Mouse (Mus musculus): ENCODE measurements around the gene Rb1. TPM values are rescaled to one million over a fixed set of nuclear protein-coding genes. Genes with fewer than 3 reads are reported as not detected.

Rb1 gene
- total and polyA plus RNA-seq, 3 experiments = 6.3 to 13.2 TPM; not detected in 1

DNA sequence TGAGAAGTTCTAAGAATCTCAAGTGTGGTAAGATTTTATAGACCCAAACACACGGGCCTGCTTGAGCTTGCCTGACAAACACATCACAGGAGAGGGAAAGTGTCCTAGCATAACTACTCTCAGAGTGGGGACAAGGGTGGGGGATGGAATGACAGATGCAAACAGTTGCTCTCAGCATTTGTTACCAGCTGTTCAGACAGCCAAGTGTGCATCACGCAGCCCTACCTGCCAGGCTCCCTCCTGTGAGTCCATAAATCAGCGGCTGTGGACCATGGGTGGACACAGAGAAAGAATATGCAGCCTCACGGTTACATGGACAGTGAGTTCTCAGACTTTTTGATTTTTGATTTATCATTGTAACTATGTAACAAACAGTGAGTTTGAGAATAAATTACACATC is 44.0 kb upstream of the Rb1 start:
- H3K27me3 ChIP-seq (ENCODE audit: control insufficient read depth in 1 of 2, insufficient read depth in 2 of 2, low read length in 2 of 2) = no peaks in the 10 kb centered on the region
- TF ChIP-seq POLR2AphosphoS2 (IDR thresholded peaks at IDR 0.05; ENCODE audit: low read length) (no peak), ZNF384 (IDR thresholded peaks at IDR 0.05; ENCODE audit: low read depth, low read length) (no peak), ZKSCAN1 (IDR thresholded peaks at IDR 0.05; ENCODE audit: low read depth, low read length) (no peak), TBP (IDR thresholded peaks at IDR 0.05; ENCODE audit: low read depth, low read length) (no peak), MEF2A (IDR thresholded peaks at IDR 0.05; ENCODE audit: extremely low read depth, insufficient replicate concordance, low read depth, low read length, poor library complexity, severe bottlenecking) (no peak), ZMIZ1 (IDR thresholded peaks at IDR 0.05; ENCODE audit: low read depth, low read length) (no peak), NELFE (IDR thresholded peaks at IDR 0.05; ENCODE audit: low read depth, low read length) (no peak)
- peak overlapping the region in 1 of 2 experiments; percentile 12; a peak in 1 of 4 replicates for H3K4me3 ChIP-seq (ENCODE audit: control insufficient read depth in 1 of 2, insufficient read depth in 1 of 2, low read depth in 2 of 2, low read length in 2 of 2)
- no peaks in the 10 kb centered on the region for H3K9me3 ChIP-seq (replicated peaks; ENCODE audit: insufficient read depth, low read length)
- 0 out of 2 replicates have a peak, but pooled peaks cover 2% of the 10 kb centered on the region for H3K79me2 ChIP-seq (ENCODE audit: control insufficient read depth, insufficient read depth, low read length, poor library complexity)
- peaks cover 17 to 25% of the 10 kb centered on the region in 2 experiments for H3K4me1 ChIP-seq (ENCODE audit: control insufficient read depth in 1 of 2, insufficient read depth in 2 of 2, low read length in 2 of 2)
- H3K9ac ChIP-seq (ENCODE audit: control insufficient read depth, low read depth, low read length, poor library complexity, severe bottlenecking) = peak overlapping the region; percentile 2; the same call in 1 of the 2 replicates
- DNase-seq (ENCODE audit: low read depth, low spot score) = no peak
- peak overlapping the region; percentile 20; the same call in 1 of the 2 replicates for H3K27ac ChIP-seq (ENCODE audit: control insufficient read depth, low read depth, low read length)
- H3K36me3 ChIP-seq (ENCODE audit: control insufficient read depth in 1 of 2, insufficient read depth in 2 of 2, low read length in 2 of 2) = peaks cover 6 to 20% of the 10 kb centered on the region in 2 experiments

DNA sequence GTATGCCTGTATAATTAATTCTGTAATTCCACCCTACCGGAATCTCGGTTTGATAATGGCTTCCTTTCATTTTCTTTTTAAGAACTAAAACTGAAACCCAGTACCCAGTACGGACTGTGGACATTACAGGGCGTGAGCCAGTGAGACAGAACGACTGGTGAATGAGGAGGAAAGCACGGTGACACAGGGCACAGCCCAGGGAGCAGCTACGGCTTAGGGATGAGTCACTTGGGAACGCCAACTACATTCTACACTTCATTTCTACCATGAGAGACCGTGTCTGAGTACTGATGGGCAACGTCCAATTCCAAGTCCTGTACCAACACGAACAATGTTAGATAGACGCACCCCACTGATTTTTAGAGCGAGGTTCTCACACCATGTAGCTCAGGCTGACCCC is 43.3 kb upstream of the Rb1 start:
- no peak overlapping the region for H3K9ac ChIP-seq (ENCODE audit: control insufficient read depth, low read depth, low read length, poor library complexity, severe bottlenecking)
- no peak for DNase-seq (ENCODE audit: low read depth, low spot score)
- H3K9me3 ChIP-seq (replicated peaks; ENCODE audit: insufficient read depth, low read length) = no peaks in the 10 kb centered on the region
- H3K79me2 ChIP-seq (ENCODE audit: control insufficient read depth, insufficient read depth, low read length, poor library complexity) = 0 out of 2 replicates have a peak, but pooled peaks cover 2% of the 10 kb centered on the region
- H3K4me1 ChIP-seq (ENCODE audit: control insufficient read depth in 1 of 2, insufficient read depth in 2 of 2, low read length in 2 of 2) = peaks cover 17 to 25% of the 10 kb centered on the region in 2 experiments
- TF ChIP-seq ETS1 (IDR thresholded peaks at IDR 0.05; ENCODE audit: low read depth, low read length) (no peak), POLR2A (IDR thresholded peaks at IDR 0.05; ENCODE audit: control insufficient read depth in 1 of 2, insufficient read depth in 1 of 2, low read depth in 1 of 2, low read length in 2 of 2, poor library complexity in 1 of 2) (no peak), MAX (IDR thresholded peaks at IDR 0.05; ENCODE audit: low read length) (no peak), MYB (IDR thresholded peaks at IDR 0.05; ENCODE audit: low read depth, low read length) (no peak), EP300 (IDR thresholded peaks at IDR 0.05; ENCODE audit: low read depth in 1 of 2, low read length in 2 of 2) (no peak), BHLHE40 (IDR thresholded peaks at IDR 0.05; ENCODE audit: borderline replicate concordance, low read depth, low read length) (no peak), ZNF384 (IDR thresholded peaks at IDR 0.05; ENCODE audit: low read depth, low read length) (no peak), MEF2A (IDR thresholded peaks at IDR 0.05; ENCODE audit: extremely low read depth, insufficient replicate concordance, low read depth, low read length, poor library complexity, severe bottlenecking) (no peak), ELF1 (IDR thresholded peaks at IDR 0.05; ENCODE audit: low read depth, low read length) (no peak), SMC3 (IDR thresholded peaks at IDR 0.05; ENCODE audit: low read depth, low read length) (no peak)
- H3K27ac ChIP-seq (ENCODE audit: control insufficient read depth, low read depth, low read length) = no peak overlapping the region
- H3K36me3 ChIP-seq (ENCODE audit: control insufficient read depth in 1 of 2, insufficient read depth in 2 of 2, low read length in 2 of 2) = peaks cover 6 to 20% of the 10 kb centered on the region in 2 experiments
- no peaks in the 10 kb centered on the region for H3K27me3 ChIP-seq (ENCODE audit: control insufficient read depth in 1 of 2, insufficient read depth in 2 of 2, low read length in 2 of 2)
- no peak overlapping the region for H3K4me3 ChIP-seq (ENCODE audit: control insufficient read depth in 1 of 2, insufficient read depth in 1 of 2, low read depth in 2 of 2, low read length in 2 of 2)

Data from MEL (cell line).